Mouse (Mus musculus): ENCODE results near the gene Apoa4. TPM values are rescaled to one million over a fixed set of nuclear protein-coding genes. Genes with fewer than 3 reads are reported as not detected.

Gene Apoa4
- polyA plus RNA-seq, 1 experiment from 2014 or later = not detected

GRCm38 (mm10) chr9:46246752-46247324 lies 6.3 kb downstream of the Apoa4 start:
- no peaks in the 10 kb centered on the region for H3K9me3 ChIP-seq
- 0 out of 2 replicates have a peak overlapping the region, but pooled peaks have one; percentile 1 for H3K9ac ChIP-seq
- no peaks in the 10 kb centered on the region for H3K36me3 ChIP-seq
- 0 out of 2 replicates have a peak, but pooled peaks cover 3% of the 10 kb centered on the region for H3K27me3 ChIP-seq (replicated peaks)
- H3K27ac ChIP-seq (replicated peaks) = no peak overlapping the region
- peaks cover 13% of the 10 kb centered on the region for H3K4me1 ChIP-seq
- peak overlapping the region; percentile 44 for H3K4me2 ChIP-seq
- H3K4me3 ChIP-seq = no peak overlapping the region
- WGBS = 18% methylated on average over 11 of the region's 11 CpGs
- ATAC-seq (ENCODE audit: extremely low read depth, insufficient number of reproducible peaks, low FRiP score, low TSS enrichment) = no peak

- H3K4me2 ChIP-seq = no peak overlapping the region
- no peak overlapping the region for H3K27ac ChIP-seq (replicated peaks)
- H3K9ac ChIP-seq = no peak overlapping the region
- WGBS = 78% methylated on average over 7 of the region's 7 CpGs
- no peaks in the 10 kb centered on the region for H3K9me3 ChIP-seq
- no peaks in the 10 kb centered on the region for H3K27me3 ChIP-seq (replicated peaks)
- no peaks in the 10 kb centered on the region for H3K36me3 ChIP-seq
- no peak for ATAC-seq (ENCODE audit: extremely low read depth, insufficient number of reproducible peaks, low FRiP score, low TSS enrichment)
- no peak overlapping the region for H3K4me3 ChIP-seq
- no peaks in the 10 kb centered on the region for H3K4me1 ChIP-seq
Measured at GRCm38 (mm10) chr9:46256177-46256576, 15.7 kb downstream of the Apoa4 start.

- Histone ChIP-seq H3K9me3 (no peaks in the 10 kb centered on the region), H3K27ac (replicated peaks) (no peak overlapping the region; the same call in 1 of the 2 replicates), H3K4me2 (no peak overlapping the region), H3K36me3 (no peaks in the 10 kb centered on the region), H3K27me3 (replicated peaks) (no peaks in the 10 kb centered on the region), H3K4me1 (no peaks in the 10 kb centered on the region), H3K4me3 (no peak overlapping the region), H3K9ac (no peak overlapping the region)
- 78% methylated on average over 10 of the region's 10 CpGs for WGBS
- ATAC-seq (ENCODE audit: extremely low read depth, insufficient number of reproducible peaks, low FRiP score, low TSS enrichment) = no peak
Measured at GRCm38 (mm10) chr9:46256658-46257385, 16.3 kb downstream of the Apoa4 start.

GRCm38 (mm10) chr9:46257546-46257945 lies 17.1 kb downstream of the Apoa4 start:
- ATAC-seq (ENCODE audit: extremely low read depth, insufficient number of reproducible peaks, low FRiP score, low TSS enrichment) = no peak

GRCm38 (mm10) chr9:46259111-46259510 lies 18.6 kb downstream of the Apoa4 start:
- no peak overlapping the region for H3K4me3 ChIP-seq
- H3K9me3 ChIP-seq = no peaks in the 10 kb centered on the region
- H3K36me3 ChIP-seq = no peaks in the 10 kb centered on the region
- H3K27me3 ChIP-seq (replicated peaks) = no peaks in the 10 kb centered on the region
- H3K27ac ChIP-seq (replicated peaks) = no peak overlapping the region
- WGBS = 81% methylated on average over 6 of the region's 6 CpGs
- H3K4me2 ChIP-seq = no peak overlapping the region
- H3K4me1 ChIP-seq = no peaks in the 10 kb centered on the region
- no peak overlapping the region for H3K9ac ChIP-seq
- ATAC-seq (ENCODE audit: extremely low read depth, insufficient number of reproducible peaks, low FRiP score, low TSS enrichment) = no peak

More at GRCm38 (mm10) chr9:46257546-46257945, 17.1 kb downstream of the Apoa4 start:
- Histone ChIP-seq H3K4me1 (no peaks in the 10 kb centered on the region), H3K27ac (replicated peaks) (peak overlapping the region; percentile 69), H3K9me3 (no peaks in the 10 kb centered on the region), H3K4me3 (no peak overlapping the region), H3K36me3 (no peaks in the 10 kb centered on the region), H3K27me3 (replicated peaks) (no peaks in the 10 kb centered on the region), H3K9ac (no peak overlapping the region), H3K4me2 (no peak overlapping the region)
- WGBS = 67% methylated on average over 3 of the region's 3 CpGs

- H3K4me3 ChIP-seq = no peak overlapping the region
- H3K9ac ChIP-seq = no peak overlapping the region
- ATAC-seq (ENCODE audit: extremely low read depth, insufficient number of reproducible peaks, low FRiP score, low TSS enrichment) = no peak
- 73% methylated on average over 7 of the region's 7 CpGs for WGBS
- H3K4me2 ChIP-seq = no peak overlapping the region
- no peaks in the 10 kb centered on the region for H3K27me3 ChIP-seq (replicated peaks)
- H3K36me3 ChIP-seq = no peaks in the 10 kb centered on the region
- H3K27ac ChIP-seq (replicated peaks) = no peak overlapping the region
- no peaks in the 10 kb centered on the region for H3K4me1 ChIP-seq
- H3K9me3 ChIP-seq = no peaks in the 10 kb centered on the region
Measured at GRCm38 (mm10) chr9:46261131-46261530, 20.6 kb downstream of the Apoa4 start.

GRCm38 (mm10) chr9:46268343-46268873 lies 27.9 kb downstream of the Apoa4 start, which contains the start of gene Apoa5:
Gene Apoa5, plus strand, starts transcription at chr9:46268633.
- no peak within 1 kb of the TSS for H3K4me2 ChIP-seq
- peaks cover under 1% of the 10 kb centered on the region for H3K4me1 ChIP-seq
- H3K4me3 ChIP-seq = no peak within 1 kb of the TSS
- ATAC-seq (ENCODE audit: extremely low read depth, insufficient number of reproducible peaks, low FRiP score, low TSS enrichment) = no peak
- H3K9ac ChIP-seq = no peak within 1 kb of the TSS
- H3K9me3 ChIP-seq = no peaks in the 10 kb centered on the region
- peaks cover 51% of the 10 kb centered on the region for H3K27me3 ChIP-seq (replicated peaks)
- 37% methylated on average over 7 of the region's 7 CpGs for WGBS
- no peaks in the 10 kb centered on the region for H3K36me3 ChIP-seq
- no peak within 1 kb of the TSS for H3K27ac ChIP-seq (replicated peaks)

GRCm38 (mm10) chr9:46269125-46269524 lies 28.6 kb downstream of the Apoa4 start:
- no peak overlapping the region for H3K4me2 ChIP-seq
- H3K9ac ChIP-seq = no peak overlapping the region
- H3K27ac ChIP-seq (replicated peaks) = no peak overlapping the region
- ATAC-seq (ENCODE audit: extremely low read depth, insufficient number of reproducible peaks, low FRiP score, low TSS enrichment) = no peak
- peaks cover 51% of the 10 kb centered on the region for H3K27me3 ChIP-seq (replicated peaks)
- H3K4me3 ChIP-seq = no peak overlapping the region
- no peaks in the 10 kb centered on the region for H3K9me3 ChIP-seq
- peaks cover 8% of the 10 kb centered on the region for H3K4me1 ChIP-seq
- no peaks in the 10 kb centered on the region for H3K36me3 ChIP-seq
- 83% methylated on average over 5 of the region's 5 CpGs for WGBS

GRCm38 (mm10) chr9:46270782-46271181 lies 30.3 kb downstream of the Apoa4 start:
- H3K9me3 ChIP-seq = no peaks in the 10 kb centered on the region
- H3K4me3 ChIP-seq = no peak overlapping the region
- no peak for ATAC-seq (ENCODE audit: extremely low read depth, insufficient number of reproducible peaks, low FRiP score, low TSS enrichment)
- no peak overlapping the region for H3K27ac ChIP-seq (replicated peaks)
- H3K36me3 ChIP-seq = peaks cover 16% of the 10 kb centered on the region
- no peak overlapping the region for H3K4me2 ChIP-seq
- no peak overlapping the region for H3K9ac ChIP-seq
- WGBS = 86% methylated on average over 4 of the region's 4 CpGs
- peaks cover 51% of the 10 kb centered on the region for H3K27me3 ChIP-seq (replicated peaks)
- peaks cover 14% of the 10 kb centered on the region for H3K4me1 ChIP-seq

GRCm38 (mm10) chr9:46272070-46272469 lies 31.6 kb downstream of the Apoa4 start:
- ATAC-seq (ENCODE audit: extremely low read depth, insufficient number of reproducible peaks, low FRiP score, low TSS enrichment) = no peak; the same call in 1 of the 2 replicates
- Histone ChIP-seq H3K27ac (replicated peaks) (peak overlapping the region; percentile 73), H3K9me3 (no peaks in the 10 kb centered on the region), H3K4me2 (peak overlapping the region; percentile 90), H3K4me3 (no peak overlapping the region), H3K27me3 (replicated peaks) (peaks cover 51% of the 10 kb centered on the region), H3K36me3 (peaks cover 28% of the 10 kb centered on the region), H3K9ac (no peak overlapping the region), H3K4me1 (peaks cover 14% of the 10 kb centered on the region)
- WGBS = 58% methylated on average over 9 of the region's 9 CpGs

- H3K4me2 ChIP-seq = peak within 1 kb of the TSS; percentile 90
- H3K27me3 ChIP-seq (replicated peaks) = peaks cover 43% of the 10 kb centered on the region
- peak within 1 kb of the TSS; percentile 89 for H3K9ac ChIP-seq
- ATAC-seq (ENCODE audit: extremely low read depth, insufficient number of reproducible peaks, low FRiP score, low TSS enrichment) = peak; percentile 80
- H3K36me3 ChIP-seq = peaks cover 36% of the 10 kb centered on the region
- H3K27ac ChIP-seq (replicated peaks) = peak within 1 kb of the TSS; percentile 73
- H3K9me3 ChIP-seq = no peaks in the 10 kb centered on the region
- H3K4me3 ChIP-seq = peak within 1 kb of the TSS; percentile 84
- peaks cover 14% of the 10 kb centered on the region for H3K4me1 ChIP-seq
- WGBS = 5% methylated on average over 45 of the region's 45 CpGs
Measured at GRCm38 (mm10) chr9:46272677-46273454, 32.4 kb downstream of the Apoa4 start, which contains the start of gene Zpr1. Gene Zpr1, plus strand, starts transcription at chr9:46273064.

All from heart, embryonic 13.5 days (tissue).